Mouse (Mus musculus) intestine, embryonic 14.5 days (tissue): ENCODE data around the gene Grb14. TPM values are rescaled to one million over a fixed set of nuclear protein-coding genes. Genes with fewer than 3 reads are reported as not detected.

Experiments
- ATAC-seq: fragments of 200-750 bp; cut with Nextera tagmentation; replicated peaks from 2 replicates; pipeline ENCODE4 v1.8.0; 2017; ENCODE audit warnings: low read depth, moderate number of reproducible peaks, moderate TSS enrichment, moderate library complexity; ENCODE audit not compliant: low FRiP score, low TSS enrichment
- DNase-seq: peaks from one replicate; pipeline ENCODE4 v3.0.0-alpha.2; 2018; ENCODE audit warnings: low spot score
- H3K27ac ChIP-seq: fragments of 300-500 bp; sonication (generic); 2 replicates; pipeline ENCODE4 v1.5.1; 2014; ENCODE audit warnings: low read depth, mild to moderate bottlenecking, control low read depth
- H3K27me3 ChIP-seq: fragments of 300-500 bp; sonication (generic); replicated peaks from 2 replicates; pipeline ENCODE4 v1.6.1; 2014; ENCODE audit warnings: low read length, control low read depth; ENCODE audit not compliant: control insufficient read depth, insufficient read depth
- H3K36me3 ChIP-seq: fragments of 300-500 bp; sonication (generic); 2 replicates; pipeline ENCODE4 v1.6.1; 2014; ENCODE audit warnings: low read length, control low read depth; ENCODE audit not compliant: control insufficient read depth, insufficient read depth
- H3K4me1 ChIP-seq: fragments of 300-500 bp; sonication (generic); replicated peaks from 2 replicates; pipeline ENCODE4 v1.6.1; 2014; ENCODE audit warnings: low read length, control low read depth, mixed read lengths; ENCODE audit not compliant: control insufficient read depth, insufficient read depth
- H3K4me2 ChIP-seq: fragments of 300-500 bp; sonication (generic); 2 replicates; pipeline ENCODE4 v1.6.1; 2014; ENCODE audit warnings: low read length
- H3K4me3 ChIP-seq: fragments of 300-500 bp; sonication (generic); 2 replicates; pipeline ENCODE4 v1.5.1; 2014; ENCODE audit warnings: low read depth, low read length, control low read depth, mixed read lengths
- H3K9ac ChIP-seq: fragments of 300-500 bp; sonication (generic); 2 replicates; pipeline ENCODE4 v1.6.1; 2014; ENCODE audit warnings: mild to moderate bottlenecking, low read length
- H3K9me3 ChIP-seq: fragments of 300-500 bp; sonication (generic); 2 replicates; pipeline ENCODE4 v1.6.1; 2016; ENCODE audit warnings: low read length, control low read depth; ENCODE audit not compliant: control insufficient read depth
- WGBS: fragments of 180-500 bp; shearing (Covaris S2); extraction: QIAGEN DNeasy Blood & Tissue Kit; methylation state at CpG from one replicate; pipeline ENCODE4 v1.1.7; 2014; 5-methylcytosine and 5-hydroxymethylcytosine counted together
- polyA plus RNA-seq: library from polyadenylated mRNA; unstranded; fragments of >200 nt; fragmentation: Nextera tagmentation; extraction: Ambion mirVana; gene quantifications from 2 replicates; pipeline ENCODE4 v1.2.1, GENCODE M21; 2014

Gene Grb14
- polyA plus RNA-seq, 1 experiment from 2014 or later: 18.0 TPM

DNA sequence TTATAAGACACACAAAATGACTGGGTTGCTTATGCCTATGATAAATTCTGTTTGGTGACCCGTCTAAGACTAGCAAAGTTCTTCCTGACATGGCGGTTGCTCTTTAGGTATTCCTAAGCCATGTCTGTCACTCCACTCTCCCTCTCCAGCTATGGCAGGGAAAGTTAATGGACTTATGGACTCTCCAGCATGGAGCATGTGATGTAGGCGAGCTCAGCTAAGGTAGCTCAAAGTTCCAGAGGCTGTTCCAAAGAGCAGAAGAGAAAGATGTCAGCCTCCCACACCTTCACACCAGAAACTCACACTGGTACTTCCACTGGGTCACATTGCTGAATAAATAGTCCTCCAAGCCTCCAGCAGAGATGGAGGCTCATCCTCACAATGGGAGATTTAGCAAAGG is 22.2 kb downstream of the Grb14 start:
- Histone ChIP-seq H3K4me3 (no peak overlapping the region), H3K9me3 (no peaks in the 10 kb centered on the region), H3K4me2 (no peak overlapping the region), H3K27me3 (no peaks in the 10 kb centered on the region), H3K4me1 (no peaks in the 10 kb centered on the region), H3K27ac (no peak overlapping the region), H3K9ac (no peak overlapping the region), H3K36me3 (no peaks in the 10 kb centered on the region)
- WGBS: 84% methylated on average over 3 of the region's 3 CpGs
- DNase-seq: no peak
- no peak for ATAC-seq

DNA sequence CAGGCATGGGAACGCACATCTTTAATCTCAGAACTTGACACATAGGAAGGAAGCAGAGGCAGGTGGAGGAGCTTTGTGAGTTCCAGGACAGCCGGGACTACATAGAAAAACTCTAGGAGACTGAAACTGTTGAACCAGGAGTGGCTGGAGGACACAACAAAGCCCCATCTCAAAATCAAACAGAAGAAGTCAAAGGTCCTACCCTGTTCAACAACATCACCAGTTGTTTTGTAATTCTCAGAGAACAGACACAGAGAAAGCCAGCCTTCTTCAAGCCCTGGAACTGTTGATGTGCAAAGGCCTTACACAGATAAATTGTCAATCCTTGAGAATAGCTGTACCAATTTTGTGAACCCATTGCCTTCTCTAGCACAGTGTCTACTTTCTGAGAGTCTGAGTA is 29.7 kb downstream of the Grb14 start:
- Histone ChIP-seq H3K4me3 (no peak overlapping the region), H3K4me2 (no peak overlapping the region), H3K4me1 (no peaks in the 10 kb centered on the region), H3K36me3 (no peaks in the 10 kb centered on the region), H3K27me3 (no peaks in the 10 kb centered on the region), H3K9me3 (no peaks in the 10 kb centered on the region), H3K27ac (no peak overlapping the region), H3K9ac (no peak overlapping the region)
- DNase-seq (no peak), ATAC-seq (no peak)
- 93% methylated on average over 2 of the region's 2 CpGs for WGBS

DNA sequence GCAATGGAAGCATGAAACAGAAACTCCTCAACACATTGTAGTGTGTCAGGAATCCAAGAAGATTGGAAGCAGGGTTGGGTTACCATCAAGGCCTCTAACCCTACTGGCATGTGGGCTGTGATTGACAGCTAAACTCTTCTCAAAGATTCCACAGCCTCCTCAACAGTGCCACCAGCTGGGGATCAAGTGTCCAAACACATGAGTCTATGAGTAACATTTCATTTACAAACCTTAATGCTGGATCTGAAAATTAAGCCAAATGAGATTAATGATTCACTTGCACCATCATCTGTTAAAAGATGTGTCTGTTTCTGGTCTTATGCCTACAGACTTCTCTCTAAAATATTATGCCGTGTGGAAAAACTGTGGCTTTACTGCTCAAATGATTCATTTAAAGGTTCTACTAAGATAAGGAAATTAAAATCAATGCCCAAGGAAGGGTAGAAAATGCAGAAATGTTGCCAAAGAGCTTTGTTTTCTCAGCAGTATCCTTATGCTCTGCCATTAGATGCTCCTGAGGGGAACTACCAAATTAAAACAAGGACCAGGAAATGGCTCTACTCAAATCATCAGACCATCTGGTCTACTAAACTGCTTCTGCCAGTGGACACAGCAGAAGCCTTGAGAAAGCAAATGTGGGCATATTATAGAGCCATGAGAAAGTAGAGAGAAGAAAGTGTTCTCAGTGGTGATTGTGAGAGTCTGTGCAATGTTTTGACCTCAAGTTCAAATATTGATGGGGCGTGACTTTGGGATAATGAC is 35.2 kb downstream of the Grb14 start:
- 91% methylated on average over 2 of the region's 2 CpGs for WGBS
- Histone ChIP-seq H3K9me3 (no peaks in the 10 kb centered on the region), H3K27me3 (no peaks in the 10 kb centered on the region), H3K9ac (no peak overlapping the region), H3K4me2 (no peak overlapping the region), H3K4me1 (no peaks in the 10 kb centered on the region), H3K36me3 (no peaks in the 10 kb centered on the region), H3K27ac (no peak overlapping the region), H3K4me3 (no peak overlapping the region)
- ATAC-seq (no peak), DNase-seq (no peak)

DNA sequence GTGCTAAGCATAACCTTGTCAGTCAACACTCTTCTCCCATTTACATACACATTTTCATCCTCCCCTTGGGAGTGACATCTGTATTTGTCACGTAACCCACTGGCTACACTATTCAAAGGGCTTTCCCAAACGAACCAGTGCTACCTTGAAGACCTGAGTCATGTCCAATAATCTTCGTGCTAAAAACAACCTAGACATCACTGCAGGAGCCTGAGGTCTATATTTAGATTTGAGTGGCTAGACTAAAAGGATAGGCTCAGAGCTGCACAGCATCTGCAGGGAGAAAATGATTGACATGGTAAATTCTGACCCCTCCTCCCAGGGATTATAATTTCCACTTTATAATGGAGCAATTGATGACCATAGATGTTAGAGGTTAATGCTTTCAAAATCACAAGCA is 37.0 kb downstream of the Grb14 start:
- H3K9ac ChIP-seq: no peak overlapping the region
- H3K36me3 ChIP-seq: no peaks in the 10 kb centered on the region
- no peak for DNase-seq
- H3K4me1 ChIP-seq: no peaks in the 10 kb centered on the region
- H3K9me3 ChIP-seq: 0 out of 2 replicates have a peak, but pooled peaks cover 4% of the 10 kb centered on the region
- ATAC-seq: no peak
- H3K4me2 ChIP-seq: no peak overlapping the region
- no peaks in the 10 kb centered on the region for H3K27me3 ChIP-seq
- H3K4me3 ChIP-seq: no peak overlapping the region
- 79% methylated on average over 3 of the region's 3 CpGs for WGBS
- no peak overlapping the region for H3K27ac ChIP-seq

DNA sequence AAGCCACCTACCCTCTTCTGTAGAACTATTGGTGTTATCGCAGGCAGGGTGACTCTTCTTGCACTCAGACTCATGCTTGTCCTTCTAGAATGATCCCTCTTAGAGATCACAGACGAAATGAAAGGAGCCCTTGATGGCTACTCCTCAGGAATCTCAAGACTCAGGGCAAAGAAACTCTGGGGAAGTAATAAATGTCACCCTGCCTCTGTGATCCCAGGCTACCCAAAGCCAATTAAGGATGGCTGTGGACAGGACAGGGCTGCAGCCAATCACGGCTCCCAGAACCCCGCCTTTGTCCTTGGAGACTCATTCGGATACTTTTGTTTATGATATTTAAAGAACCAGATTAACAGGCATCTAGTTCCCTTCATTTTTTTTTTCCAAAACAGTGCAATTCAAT is 49.2 kb downstream of the Grb14 start:
- DNase-seq (no peak), ATAC-seq (no peak)
- 38% methylated on average over 5 of the region's 5 CpGs for WGBS
- 0 out of 2 replicates have a peak, but pooled peaks cover 5% of the 10 kb centered on the region for H3K4me1 ChIP-seq
- no peaks in the 10 kb centered on the region for H3K9me3 ChIP-seq
- H3K27me3 ChIP-seq: no peaks in the 10 kb centered on the region
- no peak overlapping the region for H3K27ac ChIP-seq
- H3K4me2 ChIP-seq: no peak overlapping the region
- no peak overlapping the region for H3K4me3 ChIP-seq
- H3K36me3 ChIP-seq: no peaks in the 10 kb centered on the region
- H3K9ac ChIP-seq: no peak overlapping the region

DNA sequence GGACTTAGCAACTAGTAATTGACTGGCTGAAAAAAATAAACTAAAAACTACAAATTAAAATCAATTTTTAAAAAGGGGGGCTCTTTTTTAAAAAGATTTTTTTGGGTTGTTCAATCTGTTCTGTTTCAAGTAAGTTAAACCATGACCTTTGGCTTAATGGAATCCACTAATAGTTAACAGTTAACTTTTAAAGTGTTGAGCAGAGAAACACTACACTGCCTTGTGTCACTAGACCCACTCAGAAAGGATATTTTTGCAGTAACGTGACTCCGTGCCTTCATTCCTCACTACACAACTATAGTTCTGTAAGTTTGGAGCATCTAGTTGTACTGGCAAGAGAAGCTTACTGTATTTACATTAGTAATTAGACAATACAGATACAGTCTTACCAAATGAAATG is 50.2 kb downstream of the Grb14 start:
- DNase-seq (no peak), ATAC-seq (no peak)
- Histone ChIP-seq H3K36me3 (no peaks in the 10 kb centered on the region), H3K4me1 (0 out of 2 replicates have a peak, but pooled peaks cover 5% of the 10 kb centered on the region), H3K27ac (no peak overlapping the region), H3K9me3 (no peaks in the 10 kb centered on the region), H3K27me3 (no peaks in the 10 kb centered on the region), H3K4me3 (no peak overlapping the region), H3K4me2 (no peak overlapping the region), H3K9ac (no peak overlapping the region)
- WGBS: 71% methylated on average over 2 of the region's 2 CpGs

DNA sequence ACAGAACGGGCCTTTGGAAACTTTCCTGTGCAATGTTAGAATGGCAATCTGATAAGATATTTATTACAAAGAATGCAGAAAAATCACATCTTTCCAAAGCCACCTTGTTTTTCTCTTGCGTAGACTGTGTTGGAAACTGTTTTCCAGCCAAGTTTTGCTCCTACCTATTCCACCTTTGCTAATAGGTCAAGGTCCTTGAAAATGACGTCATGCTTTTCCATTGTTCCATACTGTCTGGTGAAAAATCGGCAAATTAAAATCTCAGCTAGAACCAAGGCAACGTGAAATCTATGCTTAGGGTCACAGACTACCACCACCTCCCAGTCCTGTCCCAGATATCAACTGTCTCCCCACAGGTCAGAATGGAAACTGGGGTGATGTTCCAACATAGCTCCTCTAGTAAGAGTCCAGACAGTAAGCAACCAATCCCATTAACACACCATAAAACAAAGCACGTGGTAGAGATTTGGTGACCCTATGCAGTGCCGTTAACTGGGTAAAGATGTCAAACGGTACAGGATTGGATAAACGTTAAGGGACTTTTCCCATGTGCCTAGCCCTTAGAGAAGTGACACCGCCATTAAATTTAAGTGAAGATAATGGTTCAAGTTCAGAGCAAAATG is 50.9 kb downstream of the Grb14 start:
- ATAC-seq (no peak), DNase-seq (no peak)
- Histone ChIP-seq H3K36me3 (no peaks in the 10 kb centered on the region), H3K4me3 (no peak overlapping the region), H3K9me3 (no peaks in the 10 kb centered on the region), H3K4me1 (0 out of 2 replicates have a peak, but pooled peaks cover 5% of the 10 kb centered on the region), H3K27me3 (no peaks in the 10 kb centered on the region), H3K9ac (no peak overlapping the region), H3K4me2 (no peak overlapping the region), H3K27ac (no peak overlapping the region)
- 87% methylated on average over 10 of the region's 10 CpGs for WGBS

GRCm38 (mm10) chr2:64973125-64973524 is 51.7 kb downstream of the Grb14 start:
- Histone ChIP-seq H3K27me3 (no peaks in the 10 kb centered on the region), H3K4me1 (0 out of 2 replicates have a peak, but pooled peaks cover 5% of the 10 kb centered on the region), H3K9me3 (no peaks in the 10 kb centered on the region), H3K27ac (no peak overlapping the region), H3K9ac (no peak overlapping the region), H3K4me2 (no peak overlapping the region), H3K36me3 (no peaks in the 10 kb centered on the region), H3K4me3 (no peak overlapping the region)
- DNase-seq: no peak
- ATAC-seq: no peak
- 64% methylated on average over 1 of the region's 1 CpGs for WGBS

DNA sequence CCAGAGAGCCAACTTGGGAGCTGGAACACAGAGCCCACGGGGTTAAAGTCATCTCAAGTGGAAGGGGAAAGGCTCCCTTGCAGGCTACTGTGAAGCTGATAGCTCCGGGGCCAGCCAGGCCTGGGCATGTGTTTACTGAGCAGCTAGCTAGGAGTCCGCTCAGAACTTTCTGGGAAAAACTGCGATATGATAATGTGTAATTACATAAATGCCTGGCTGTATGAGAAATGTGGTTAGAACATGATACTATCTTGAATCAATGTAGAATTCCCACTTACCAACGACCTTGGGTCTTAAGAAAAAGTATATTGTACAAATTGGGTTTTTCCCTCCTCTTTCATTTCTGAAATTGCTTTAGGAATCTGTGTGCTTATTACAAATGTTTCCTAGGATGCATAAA is 53.0 kb downstream of the Grb14 start:
- H3K27me3 ChIP-seq: no peaks in the 10 kb centered on the region
- no peak overlapping the region for H3K9ac ChIP-seq
- H3K27ac ChIP-seq: no peak overlapping the region
- 53% methylated on average over 5 of the region's 5 CpGs for WGBS
- DNase-seq (no peak), ATAC-seq (no peak)
- H3K4me1 ChIP-seq: 0 out of 2 replicates have a peak, but pooled peaks cover 5% of the 10 kb centered on the region
- no peak overlapping the region for H3K4me2 ChIP-seq
- H3K36me3 ChIP-seq: no peaks in the 10 kb centered on the region
- no peak overlapping the region for H3K4me3 ChIP-seq
- no peaks in the 10 kb centered on the region for H3K9me3 ChIP-seq
